Mouse (Mus musculus) intestine, embryonic 16.5 days (tissue): ENCODE measurements around the gene Cdh13. TPM values are rescaled to one million over a fixed set of nuclear protein-coding genes. Genes with fewer than 3 reads are reported as not detected.

ENCODE experiments used
- ATAC-seq: fragments of 200-750 bp; cut with Nextera tagmentation; 2 replicates; pipeline ENCODE4 v1.8.0; 2017; ENCODE audit warnings: moderate TSS enrichment, moderate library complexity
- H3K27ac ChIP-seq: fragments of 300-500 bp; sonication (generic); 2 replicates; pipeline ENCODE4 v1.5.1; 2014; ENCODE audit warnings: mild to moderate bottlenecking, low read length
- H3K27me3 ChIP-seq: fragments of 300-500 bp; sonication (generic); replicated peaks from 2 replicates; pipeline ENCODE4 v1.6.1; 2014; ENCODE audit warnings: low read length, control low read depth, mixed read lengths; ENCODE audit not compliant: control insufficient read depth, insufficient read depth
- H3K36me3 ChIP-seq: fragments of 300-500 bp; sonication (generic); 2 replicates; pipeline ENCODE4 v1.6.1; 2014; ENCODE audit warnings: low read length, control low read depth; ENCODE audit not compliant: control insufficient read depth, insufficient read depth
- H3K4me1 ChIP-seq: fragments of 300-500 bp; sonication (generic); 2 replicates; pipeline ENCODE4 v1.6.1; 2014; ENCODE audit warnings: low read length, control low read depth, mixed read lengths; ENCODE audit not compliant: control insufficient read depth, insufficient read depth
- H3K4me2 ChIP-seq: fragments of 300-500 bp; sonication (generic); 2 replicates; pipeline ENCODE4 v1.6.1; 2014; ENCODE audit warnings: low read depth, low read length, control low read depth
- H3K4me3 ChIP-seq: fragments of 300-500 bp; sonication (generic); 2 replicates; pipeline ENCODE4 v1.5.1; 2014; ENCODE audit warnings: mild to moderate bottlenecking, low read length
- H3K9ac ChIP-seq: fragments of 300-500 bp; sonication (generic); 2 replicates; pipeline ENCODE4 v1.6.1; 2014; ENCODE audit warnings: low read depth, low read length
- H3K9me3 ChIP-seq: fragments of 300-500 bp; sonication (generic); 2 replicates; pipeline ENCODE4 v1.6.1; 2016; ENCODE audit warnings: low read length, control low read depth; ENCODE audit not compliant: control insufficient read depth
- WGBS: fragments of 180-500 bp; shearing (Covaris S2); extraction: QIAGEN DNeasy Blood & Tissue Kit; methylation state at CpG from one replicate; pipeline ENCODE4 v1.1.7; 2014; 5-methylcytosine and 5-hydroxymethylcytosine counted together
- polyA plus RNA-seq: library from polyadenylated mRNA; unstranded; fragments of >200 nt; fragmentation: Nextera tagmentation; extraction: Ambion mirVana; gene quantifications from 2 replicates; pipeline ENCODE4 v1.2.1, GENCODE M21; 2015

Cdh13 gene
- polyA plus RNA-seq, 1 experiment from 2014 or later = 6.5 TPM

- Histone ChIP-seq H3K27ac (no peak overlapping the region), H3K27me3 (no peaks in the 10 kb centered on the region), H3K4me2 (no peak overlapping the region), H3K9ac (no peak overlapping the region), H3K9me3 (no peaks in the 10 kb centered on the region), H3K4me3 (no peak overlapping the region), H3K4me1 (no peaks in the 10 kb centered on the region), H3K36me3 (no peaks in the 10 kb centered on the region)
- ATAC-seq = no peak
- 86% methylated on average over 8 of the region's 8 CpGs for WGBS
These were observed 587.2 kb downstream of the Cdh13 start for GRCm38 (mm10) chr8:118870711-118871110.

GRCm38 (mm10) chr8:118879939-118880825 lies 596.6 kb downstream of the Cdh13 start:
- no peaks in the 10 kb centered on the region for H3K9me3 ChIP-seq
- 73% methylated on average over 11 of the region's 11 CpGs for WGBS

GRCm38 (mm10) chr8:118884296-118884695 lies 600.8 kb downstream of the Cdh13 start:
- Histone ChIP-seq H3K27ac (no peak overlapping the region), H3K27me3 (no peaks in the 10 kb centered on the region), H3K36me3 (no peaks in the 10 kb centered on the region), H3K4me1 (no peaks in the 10 kb centered on the region), H3K9me3 (no peaks in the 10 kb centered on the region), H3K9ac (no peak overlapping the region), H3K4me3 (no peak overlapping the region), H3K4me2 (no peak overlapping the region)
- no peak for ATAC-seq
- 61% methylated on average over 8 of the region's 8 CpGs for WGBS

More at GRCm38 (mm10) chr8:118879939-118880825, 596.6 kb downstream of the Cdh13 start:
- H3K9ac ChIP-seq = no peak overlapping the region
- H3K36me3 ChIP-seq = no peaks in the 10 kb centered on the region
- no peak overlapping the region for H3K27ac ChIP-seq
- H3K27me3 ChIP-seq = no peaks in the 10 kb centered on the region
- H3K4me2 ChIP-seq = no peak overlapping the region
- no peaks in the 10 kb centered on the region for H3K4me1 ChIP-seq
- H3K4me3 ChIP-seq = no peak overlapping the region
- ATAC-seq = no peak

DNA sequence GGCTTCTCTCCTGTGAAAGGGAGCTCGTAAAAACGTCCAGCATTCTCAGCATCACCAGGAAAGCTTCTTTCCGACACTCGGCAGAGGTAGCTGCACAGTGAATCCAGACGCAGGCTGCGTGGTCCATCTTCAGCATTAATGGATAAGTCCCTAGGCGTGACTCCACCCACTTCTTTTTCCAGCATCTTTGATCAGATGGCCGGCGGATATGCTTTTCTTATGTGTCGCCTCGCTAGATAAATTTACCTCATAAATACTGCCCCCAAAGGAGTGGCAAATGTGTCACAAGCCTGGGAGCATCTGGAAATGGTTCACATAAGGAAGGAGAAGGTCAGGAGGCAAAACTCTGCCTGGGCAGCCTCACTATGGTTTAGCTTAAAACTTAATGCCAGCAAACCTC lies 601.5 kb downstream of the Cdh13 start:
- no peak overlapping the region for H3K9ac ChIP-seq
- H3K4me2 ChIP-seq = no peak overlapping the region
- no peak overlapping the region for H3K27ac ChIP-seq
- H3K4me3 ChIP-seq = no peak overlapping the region
- no peaks in the 10 kb centered on the region for H3K4me1 ChIP-seq
- WGBS = 54% methylated on average over 11 of the region's 11 CpGs
- H3K27me3 ChIP-seq = no peaks in the 10 kb centered on the region
- no peak for ATAC-seq
- H3K9me3 ChIP-seq = no peaks in the 10 kb centered on the region
- no peaks in the 10 kb centered on the region for H3K36me3 ChIP-seq

- H3K9me3 ChIP-seq = no peaks in the 10 kb centered on the region
- H3K4me2 ChIP-seq = no peak overlapping the region
- no peak overlapping the region for H3K27ac ChIP-seq
- no peak overlapping the region for H3K4me3 ChIP-seq
- no peaks in the 10 kb centered on the region for H3K36me3 ChIP-seq
- WGBS = 84% methylated on average over 11 of the region's 11 CpGs
- no peak for ATAC-seq
- H3K27me3 ChIP-seq = no peaks in the 10 kb centered on the region
- H3K9ac ChIP-seq = no peak overlapping the region
- no peaks in the 10 kb centered on the region for H3K4me1 ChIP-seq
These were observed 618.9 kb downstream of the Cdh13 start for GRCm38 (mm10) chr8:118902402-118902801.

DNA sequence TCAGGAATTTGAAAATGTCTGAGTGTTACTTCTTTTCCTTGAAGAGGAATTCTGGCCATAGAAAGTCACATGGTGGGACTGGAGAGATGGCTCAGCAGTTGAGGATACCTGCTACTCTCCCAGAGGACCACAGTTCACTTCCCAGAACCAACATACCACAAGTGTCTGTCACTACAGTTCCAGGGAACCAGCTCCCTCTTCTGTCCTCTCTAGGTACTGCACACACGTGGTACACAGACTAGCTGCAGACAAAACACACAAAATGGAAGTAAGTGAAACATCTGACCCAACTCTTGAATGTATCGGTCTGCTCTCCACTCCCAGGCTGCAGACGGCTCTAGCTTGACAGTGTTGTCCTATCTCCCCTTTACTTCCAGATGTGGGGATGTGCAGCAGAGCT lies 633.0 kb downstream of the Cdh13 start:
- no peak overlapping the region for H3K27ac ChIP-seq

GRCm38 (mm10) chr8:118937412-118937811 lies 653.9 kb downstream of the Cdh13 start:
- no peak for ATAC-seq
- WGBS = 26% methylated on average over 11 of the region's 11 CpGs
- H3K4me2 ChIP-seq = no peak overlapping the region

More for the DNA sequence above, 633.0 kb downstream of the Cdh13 start:
- H3K9ac ChIP-seq = no peak overlapping the region
- no peaks in the 10 kb centered on the region for H3K27me3 ChIP-seq
- H3K9me3 ChIP-seq = peaks cover 6% of the 10 kb centered on the region
- no peak for ATAC-seq
- 90% methylated on average over 3 of the region's 3 CpGs for whole genome bisulfite sequencing
- H3K4me1 ChIP-seq = no peaks in the 10 kb centered on the region
- H3K4me3 ChIP-seq = no peak overlapping the region
- no peak overlapping the region for H3K4me2 ChIP-seq
- H3K36me3 ChIP-seq = no peaks in the 10 kb centered on the region

GRCm38 (mm10) chr8:118938025-118938424 lies 654.5 kb downstream of the Cdh13 start:
- no peaks in the 10 kb centered on the region for H3K9me3 ChIP-seq
- H3K36me3 ChIP-seq = no peaks in the 10 kb centered on the region
- ATAC-seq = no peak
- no peak overlapping the region for H3K9ac ChIP-seq
- H3K4me3 ChIP-seq = no peak overlapping the region
- H3K27me3 ChIP-seq = no peaks in the 10 kb centered on the region
- no peak overlapping the region for H3K4me2 ChIP-seq
- H3K27ac ChIP-seq = no peak overlapping the region
- WGBS = 48% methylated on average over 8 of the region's 8 CpGs
- no peaks in the 10 kb centered on the region for H3K4me1 ChIP-seq

More at GRCm38 (mm10) chr8:118937412-118937811, 653.9 kb downstream of the Cdh13 start:
- H3K4me1 ChIP-seq = no peaks in the 10 kb centered on the region
- no peak overlapping the region for H3K9ac ChIP-seq
- no peaks in the 10 kb centered on the region for H3K36me3 ChIP-seq
- no peaks in the 10 kb centered on the region for H3K27me3 ChIP-seq
- H3K9me3 ChIP-seq = no peaks in the 10 kb centered on the region
- no peak overlapping the region for H3K4me3 ChIP-seq
- H3K27ac ChIP-seq = no peak overlapping the region

GRCm38 (mm10) chr8:118951766-118952741 lies 668.5 kb downstream of the Cdh13 start:
- no peaks in the 10 kb centered on the region for H3K36me3 ChIP-seq
- H3K27me3 ChIP-seq = no peaks in the 10 kb centered on the region
- no peak overlapping the region for H3K27ac ChIP-seq
- H3K9me3 ChIP-seq = no peaks in the 10 kb centered on the region
- no peak overlapping the region for H3K4me2 ChIP-seq
- H3K9ac ChIP-seq = no peak overlapping the region
- no peak overlapping the region for H3K4me3 ChIP-seq
- no peak for ATAC-seq
- no peaks in the 10 kb centered on the region for H3K4me1 ChIP-seq
- WGBS = 60% methylated on average over 20 of the region's 20 CpGs
